Mouse (Mus musculus) heart, postnatal 14 days (tissue): ENCODE measurements around the gene Lsm4. TPM values are rescaled to one million over a fixed set of nuclear protein-coding genes. Genes with fewer than 3 reads are reported as not detected.

Source experiments
- DNase-seq, 2 experiments: peaks; one replicate each; pipeline ENCODE4 v3.0.0; 2021 to 2022
- intact Hi-C: fragments of 180-260 bp; cut with DNase I; formaldehyde crosslinking; loops from one replicate; pipeline ENCODE4 v1.15.1; 2025
- total RNA-seq, 2 experiments: library from RNA; stranded (reverse); gene quantifications; 2 replicates each; pipeline ENCODE4 v1.2.3; 2021

Lsm4 gene
- total RNA-seq, 2 experiments from 2014 or later, result 75.0 to 76.5 TPM

DNA sequence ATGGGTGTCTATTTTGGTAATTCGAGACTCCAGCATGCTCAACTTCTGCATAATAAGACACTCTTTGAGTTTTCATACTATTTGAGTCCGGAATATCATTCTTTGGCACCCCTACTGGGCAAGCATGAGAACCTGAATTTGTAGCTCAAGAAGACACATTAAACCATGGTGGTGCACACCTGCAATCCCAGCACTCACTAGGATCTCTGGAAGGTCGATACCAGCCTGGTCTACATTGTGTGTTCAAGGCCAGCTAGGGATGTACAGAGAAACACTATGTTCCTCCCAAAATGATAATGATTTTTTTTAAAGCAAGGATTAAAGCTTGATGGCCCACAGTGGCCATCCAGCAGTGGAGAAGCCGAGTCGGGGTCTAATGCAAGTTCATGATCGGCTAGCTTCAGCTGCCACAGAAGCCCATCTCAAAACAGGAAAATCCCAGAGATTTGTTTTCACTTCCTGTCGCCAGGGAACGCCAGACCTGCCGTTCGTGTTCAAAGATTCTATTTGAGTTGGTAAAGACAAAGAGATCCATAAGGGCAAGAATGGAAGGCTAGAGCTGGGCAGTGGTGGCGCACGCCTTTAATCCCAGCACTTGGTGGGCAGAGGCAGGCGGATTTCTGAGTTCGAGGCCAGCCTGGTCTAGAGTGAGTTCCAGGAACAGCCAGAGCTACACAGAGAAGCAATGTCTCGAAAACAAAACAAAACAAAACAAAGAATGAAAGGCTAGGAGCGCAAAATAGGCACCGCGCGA, 546 bp upstream of the Lsm4 start:
- no peak for DNase-seq
- intact Hi-C loops, result loop anchor here (1.0 kb wide), 1 partner anchor 28 kb away; no protein-coding TSS in a partner anchor

DNA sequence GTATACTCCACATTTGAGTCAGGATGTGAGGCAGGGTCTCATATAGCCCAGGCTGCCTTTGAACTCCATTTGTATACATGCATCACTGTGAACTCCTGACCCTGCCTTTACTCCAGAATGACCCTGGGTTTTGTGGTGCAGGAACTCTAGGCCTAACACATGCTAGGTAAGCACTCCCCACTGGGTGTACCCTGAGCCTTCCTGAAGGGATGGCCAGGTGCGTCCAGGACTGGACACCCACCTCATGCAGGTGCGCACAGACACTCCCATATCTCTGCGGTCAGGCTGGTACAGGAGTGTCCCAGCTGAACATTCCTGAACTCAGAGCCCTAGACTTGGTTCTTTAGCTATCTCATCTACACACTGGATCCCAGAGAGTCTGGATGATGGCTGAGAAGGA, 1.1 kb downstream of the Lsm4 start:
- DNase-seq, result no peak
- intact Hi-C loops, result loop anchor here (2.0 kb wide), 1 partner anchor 21 kb away; no protein-coding TSS in a partner anchor

DNA sequence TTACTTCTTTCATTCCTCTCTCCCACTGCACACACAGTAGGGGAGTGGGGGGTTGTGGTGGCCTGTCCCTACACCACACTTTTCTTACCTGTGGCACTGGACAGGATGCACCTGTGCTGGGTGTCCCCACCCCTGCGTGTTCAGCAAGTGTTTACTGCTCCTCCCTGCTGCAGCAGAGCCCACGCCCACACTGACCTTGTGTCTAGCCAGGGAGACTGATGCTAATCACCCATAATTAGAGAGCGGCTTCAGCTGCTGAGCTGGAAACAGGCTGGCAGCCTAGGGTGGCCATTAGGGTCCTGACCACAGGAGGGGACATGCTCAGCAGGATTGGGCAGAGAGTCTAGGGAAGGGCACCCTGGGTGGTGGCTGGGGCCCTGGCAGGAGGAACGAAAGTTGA, 1.7 kb downstream of the Lsm4 start:
- no peak for DNase-seq
- intact Hi-C loops, result loop anchor here (2.0 kb wide), 1 partner anchor 20 kb away; no protein-coding TSS in a partner anchor

DNA sequence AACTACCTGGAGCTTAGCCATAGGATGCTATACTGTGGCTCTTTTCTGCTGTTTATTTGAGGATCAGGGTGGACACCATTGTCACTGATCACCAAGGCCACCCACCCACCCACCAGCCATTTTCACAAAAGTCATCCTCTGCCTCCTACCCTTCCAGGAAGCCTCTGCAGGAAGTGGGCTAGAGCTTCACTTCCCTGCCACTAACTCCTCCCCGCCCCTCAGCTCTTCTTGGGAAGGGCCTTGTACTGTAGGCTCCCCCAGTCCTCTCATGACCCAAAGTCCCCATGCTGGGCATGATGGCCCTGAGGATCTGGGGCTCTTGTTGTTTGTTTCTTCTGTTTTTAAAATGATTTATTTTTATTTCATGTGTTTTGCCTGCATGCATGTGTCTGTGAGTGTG, 2.3 kb downstream of the Lsm4 start:
- DNase-seq, result no peak
- intact Hi-C loops, result loop anchor here (2.0 kb wide), 1 partner anchor 19 kb away; no protein-coding TSS in a partner anchor

DNA sequence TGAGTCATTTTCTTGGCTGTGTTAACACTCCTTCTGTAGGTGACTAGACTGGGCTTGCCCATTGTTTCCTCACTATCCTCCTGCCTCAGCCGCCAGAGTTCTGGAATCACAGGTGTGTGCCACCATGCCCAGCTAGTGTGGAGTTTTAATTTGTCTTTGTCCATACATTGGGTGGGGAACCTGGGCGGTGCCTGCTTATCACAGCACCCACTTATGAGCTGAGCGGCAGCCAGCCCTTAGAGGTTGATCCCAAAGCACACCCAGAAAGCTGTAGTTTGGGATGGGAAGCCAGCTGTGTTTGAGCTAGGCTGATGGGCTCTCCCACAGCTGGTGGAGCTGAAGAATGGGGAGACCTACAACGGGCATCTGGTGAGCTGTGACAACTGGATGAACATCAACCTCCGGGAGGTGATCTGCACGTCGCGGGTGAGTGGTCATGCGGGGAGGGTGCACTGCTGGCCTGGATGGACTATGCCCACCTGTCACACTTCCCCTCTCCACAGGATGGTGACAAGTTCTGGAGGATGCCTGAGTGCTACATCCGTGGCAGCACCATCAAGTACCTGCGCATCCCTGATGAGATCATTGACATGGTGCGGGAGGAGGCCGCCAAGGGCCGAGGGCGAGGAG, 4.5 kb downstream of the Lsm4 start:
- intact Hi-C loops, result no loop called here
- DNase-seq, result no peak

DNA sequence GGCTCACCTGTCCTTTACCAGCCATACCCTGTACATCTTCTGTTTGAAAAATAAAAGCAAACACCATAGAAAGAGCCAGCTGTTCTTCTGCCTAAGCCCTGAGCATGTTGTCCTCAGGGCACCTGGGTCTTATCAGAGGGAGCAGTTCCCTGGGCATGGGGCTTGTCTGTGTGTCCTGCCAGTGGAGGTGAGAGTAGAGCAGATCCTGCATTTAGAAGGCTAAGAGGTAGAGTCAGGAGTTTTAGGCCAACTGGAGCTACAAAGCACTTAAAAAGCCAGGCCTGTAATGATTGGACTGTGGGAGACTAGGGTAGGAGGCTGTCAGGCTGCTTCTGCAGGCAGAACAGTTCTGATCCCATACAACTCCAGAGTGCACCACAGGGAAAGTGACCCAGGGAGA, 5.6 kb downstream of the Lsm4 start:
- no peak for DNase-seq
- intact Hi-C loops, result no loop called here

DNA sequence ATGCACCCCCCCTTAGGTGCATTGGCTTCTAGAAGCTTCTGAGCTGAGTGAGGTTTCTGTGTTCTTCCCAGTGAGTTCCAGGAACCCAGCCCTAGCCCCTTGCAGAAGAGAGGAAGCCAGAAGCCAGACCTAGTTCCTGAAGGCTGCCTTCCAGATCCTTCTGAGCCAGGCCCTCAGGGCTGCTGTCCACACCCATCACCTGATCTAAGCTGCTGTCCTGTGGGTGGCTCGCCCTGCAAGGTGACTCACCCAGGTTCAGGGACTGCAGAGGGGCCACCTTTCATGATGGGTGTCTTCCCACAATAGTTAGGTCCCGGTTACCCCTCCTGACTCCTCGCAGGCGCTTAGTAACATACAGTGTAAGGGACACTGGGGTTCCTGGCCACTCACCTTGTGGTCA, 6.4 kb downstream of the Lsm4 start:
- intact Hi-C loops, result no loop called here

DNA sequence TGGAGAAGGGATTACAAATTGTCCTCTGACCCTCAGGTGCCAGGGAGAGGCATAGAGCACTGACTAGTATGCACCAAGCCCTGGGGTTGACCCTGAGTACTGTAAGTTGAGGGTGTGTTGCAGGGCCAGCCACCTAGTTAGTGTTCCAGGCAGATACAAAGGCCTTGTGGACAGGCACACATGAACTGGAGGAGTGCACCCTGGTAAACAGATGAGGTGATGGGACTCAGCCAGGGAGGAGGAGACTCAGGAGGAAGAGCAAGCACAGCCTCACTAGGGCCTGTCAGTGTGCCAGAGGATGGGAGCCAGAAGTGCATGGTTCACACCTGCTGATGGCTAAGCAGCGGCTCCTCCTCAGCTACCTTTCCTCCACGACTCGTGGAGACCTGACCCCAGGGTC, 7.0 kb downstream of the Lsm4 start:
- no peak for DNase-seq

More for the DNA sequence above, 6.4 kb downstream of the Lsm4 start:
- no peak for DNase-seq

DNA sequence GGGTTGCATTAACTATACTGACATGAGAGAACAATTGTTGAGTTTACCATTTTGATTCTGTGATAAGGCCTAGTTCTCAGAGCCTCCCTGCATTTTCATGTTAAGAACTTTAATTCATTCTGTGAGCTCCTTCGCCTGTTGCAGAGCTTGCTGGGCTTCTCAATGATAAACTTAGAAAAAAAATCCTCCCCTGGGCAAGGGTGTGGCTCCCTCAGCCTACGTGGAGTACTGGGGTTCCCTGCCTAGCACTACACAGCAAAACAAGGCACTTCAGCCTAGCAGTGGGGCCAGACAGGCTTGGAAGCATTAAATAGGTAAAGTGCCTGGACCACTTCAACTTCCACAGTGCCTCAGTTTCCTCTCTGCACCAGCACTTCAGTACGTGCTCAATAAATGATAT, 8.4 kb downstream of the Lsm4 start:
- intact Hi-C loops, result no loop called here
- no peak for DNase-seq

More for the DNA sequence above, 7.0 kb downstream of the Lsm4 start:
- intact Hi-C loops, result no loop called here

DNA sequence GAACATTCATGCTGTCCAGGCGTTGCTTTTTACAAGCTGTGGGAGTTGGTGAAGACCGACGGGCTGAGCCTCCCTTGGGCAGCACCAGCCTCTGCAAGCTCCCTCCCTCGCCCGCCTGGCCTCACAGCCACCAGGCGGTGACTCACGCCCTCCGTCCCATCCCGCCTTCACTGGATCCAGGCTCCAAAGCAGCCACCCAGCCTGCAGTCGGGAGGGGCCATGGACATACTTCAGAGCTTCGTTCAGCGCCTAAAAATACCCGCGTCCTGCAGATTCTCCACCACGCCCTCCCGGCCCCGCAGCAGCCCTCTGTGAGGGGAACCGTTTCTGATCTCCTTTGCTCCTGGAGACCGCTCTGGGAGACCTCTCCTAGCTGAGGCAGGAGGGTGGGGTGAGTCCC, 9.1 kb downstream of the Lsm4 start:
- intact Hi-C loops, result no loop called here
- peak; percentile 81 to 86 for DNase-seq

DNA sequence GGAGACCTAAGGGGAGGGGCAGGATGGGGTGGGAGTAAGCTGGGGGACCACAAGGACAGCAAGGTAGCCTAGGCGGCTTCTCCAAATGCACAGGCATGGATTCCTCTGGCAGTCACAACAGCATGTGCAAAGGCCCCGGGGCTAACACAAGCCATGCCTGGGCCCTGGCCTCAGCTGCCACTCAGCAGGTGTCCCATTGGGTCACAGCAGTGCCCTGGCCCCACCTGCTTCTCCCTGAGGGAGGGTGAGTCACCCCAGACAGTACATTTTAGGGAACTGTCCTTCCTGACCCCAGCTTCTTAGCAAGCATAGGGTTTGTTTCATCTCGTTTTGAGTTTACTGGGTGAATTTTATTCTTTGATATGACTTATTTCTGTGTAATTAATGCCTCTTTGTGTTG, 9.6 kb downstream of the Lsm4 start:
- no peak for DNase-seq
- intact Hi-C loops, result no loop called here

DNA sequence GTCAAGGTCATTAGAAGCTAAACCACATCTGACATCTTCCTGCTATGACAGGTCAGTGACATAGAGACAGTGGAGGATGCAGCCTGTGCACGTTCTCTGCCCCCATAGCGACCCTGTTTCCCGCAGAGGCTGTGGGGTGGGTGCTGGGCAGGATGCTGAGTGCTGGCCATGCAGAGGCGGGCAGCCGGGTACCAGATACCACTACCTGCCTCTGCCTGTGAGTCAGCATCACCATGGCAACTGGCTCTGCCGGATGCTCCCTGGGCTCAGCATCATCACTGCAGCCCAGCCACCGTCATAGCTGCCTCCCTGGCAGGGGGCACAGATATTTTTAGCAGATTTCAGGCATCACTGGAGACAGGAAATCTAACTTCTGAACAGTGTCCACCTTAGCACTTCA, 11.2 kb downstream of the Lsm4 start:
- intact Hi-C loops, result no loop called here

DNA sequence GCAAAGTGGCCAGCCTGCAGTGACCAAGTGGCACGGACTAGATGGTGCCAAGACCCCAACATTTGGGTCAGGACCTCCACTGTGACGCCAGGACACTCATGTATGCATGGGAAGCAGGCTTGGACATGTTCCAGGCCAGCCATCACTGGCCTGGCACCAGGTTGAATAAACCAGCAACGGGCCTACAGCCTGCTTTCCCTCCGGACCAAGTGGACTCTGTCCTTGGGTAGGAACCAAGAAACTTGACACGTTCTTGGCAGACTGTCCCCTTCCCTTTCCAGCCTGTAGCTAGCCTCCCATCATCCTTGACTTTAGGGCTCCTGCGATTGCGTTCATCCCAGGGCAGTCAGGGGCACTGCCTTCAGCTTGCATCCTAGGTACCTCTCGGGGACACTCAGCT, 14.5 kb downstream of the Lsm4 start:
- peak; percentile 73 to 88 for DNase-seq
- intact Hi-C loops, result no loop called here

More for the DNA sequence above, 11.2 kb downstream of the Lsm4 start:
- DNase-seq, result no peak

DNA sequence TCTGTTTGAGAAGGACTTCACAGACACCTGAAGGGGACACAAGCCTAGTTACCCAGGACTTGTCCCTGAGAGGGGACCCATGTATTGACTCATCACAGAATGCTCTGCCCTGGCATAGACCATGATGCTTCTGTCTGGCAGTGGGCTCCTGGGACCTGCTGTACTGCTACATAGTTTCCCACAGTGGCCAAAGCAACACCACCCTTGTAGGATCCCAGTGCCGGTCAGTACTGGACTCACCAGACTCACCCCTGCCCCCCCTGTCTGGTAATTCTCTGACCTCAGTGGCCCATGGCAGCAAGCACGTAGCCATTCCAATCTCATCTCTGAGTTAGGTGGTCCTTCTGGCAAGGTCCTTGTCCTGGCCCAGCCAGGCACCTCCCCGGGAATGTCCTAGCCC, 15.1 kb downstream of the Lsm4 start:
- no peak for DNase-seq
- intact Hi-C loops, result no loop called here

DNA sequence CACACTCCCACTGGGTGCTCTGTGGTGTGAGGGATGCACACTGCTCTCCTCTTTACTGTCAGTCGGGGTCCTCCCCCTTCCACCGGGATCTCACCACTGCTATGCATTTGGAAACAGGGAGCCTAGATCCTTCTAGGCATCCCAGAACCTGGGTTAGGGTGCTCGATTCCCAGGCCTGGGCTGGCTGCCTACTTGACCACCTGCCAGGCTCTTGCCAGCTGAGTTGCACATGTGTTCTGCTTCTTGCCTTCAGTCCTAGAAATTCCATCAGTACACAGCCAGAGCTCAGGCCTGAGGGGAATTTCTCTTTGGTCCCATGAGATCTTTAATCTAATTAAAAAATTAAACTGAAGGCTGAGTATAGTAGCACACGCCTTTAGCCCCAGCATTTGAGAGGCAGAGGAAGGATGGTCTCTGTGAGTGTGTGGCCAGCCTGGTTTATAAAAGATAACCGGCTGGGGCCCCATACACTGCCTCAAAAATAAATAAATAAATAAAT, 16.9 kb downstream of the Lsm4 start:
- intact Hi-C loops, result no loop called here
- DNase-seq, result no peak

DNA sequence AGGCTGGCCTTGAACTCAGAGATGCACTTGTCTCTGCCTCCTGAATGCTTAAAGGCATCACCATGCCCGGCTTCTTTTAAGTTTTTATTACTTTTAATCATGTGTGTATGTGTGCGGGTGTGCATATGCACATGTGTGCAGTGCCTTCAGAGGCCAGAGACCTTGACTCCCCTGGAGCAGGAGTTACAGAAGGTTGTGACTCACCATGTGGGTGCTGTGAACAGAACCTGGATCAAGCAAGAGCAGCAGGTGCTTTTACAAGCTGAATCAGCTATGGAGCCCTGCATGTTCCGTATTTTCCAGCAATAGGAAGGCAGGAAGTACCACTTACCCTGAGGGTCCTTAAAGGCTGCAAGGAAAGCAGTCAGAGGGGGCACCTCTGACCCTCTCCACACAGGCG, 18.2 kb downstream of the Lsm4 start:
- DNase-seq, result no peak
- intact Hi-C loops, result no loop called here

DNA sequence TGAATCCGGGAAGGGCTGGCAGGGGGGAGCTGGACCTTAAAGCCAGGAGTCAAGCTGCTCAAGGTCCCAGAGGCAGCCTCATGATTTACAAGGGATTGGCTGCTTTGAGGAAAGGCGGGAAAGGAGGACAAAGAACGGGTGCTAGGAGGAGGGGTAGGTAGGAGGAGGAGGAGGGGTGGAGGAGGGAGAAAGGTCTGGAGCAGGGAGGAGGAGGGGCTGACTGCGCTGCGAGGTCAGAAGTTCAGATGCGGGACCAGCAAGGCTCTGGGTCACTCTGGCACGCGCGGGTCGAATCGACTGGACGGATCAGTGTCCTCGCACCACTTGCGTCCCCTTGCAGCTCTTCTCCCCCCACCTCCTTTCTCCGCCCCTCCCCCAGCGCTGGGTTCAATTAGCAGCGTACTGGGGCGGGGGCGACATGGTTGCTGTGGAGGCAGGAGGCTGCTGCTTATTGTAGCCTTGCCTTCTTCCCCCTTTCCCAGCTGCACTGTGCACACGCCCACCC, 18.7 kb downstream of the Lsm4 start:
- DNase-seq, result no peak
- intact Hi-C loops, result no loop called here

DNA sequence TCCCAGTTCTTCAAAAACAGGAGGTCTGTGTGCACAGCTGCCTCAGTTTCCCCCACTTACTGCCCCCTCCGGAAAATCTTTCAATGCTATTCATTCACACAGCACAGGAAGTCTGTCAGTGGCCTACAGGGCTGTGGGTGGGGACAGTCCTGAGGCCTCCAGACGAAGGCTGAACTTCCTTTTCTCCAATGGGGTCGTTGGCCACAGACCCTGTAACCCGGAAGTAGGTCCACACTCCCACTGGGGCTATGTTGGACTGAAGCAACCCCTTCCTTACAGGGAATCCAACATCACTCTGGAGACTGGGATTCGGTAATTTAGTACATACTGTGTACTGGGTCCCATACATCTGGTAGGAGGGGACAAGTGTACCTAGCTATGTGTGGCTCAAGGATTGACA, 20.6 kb downstream of the Lsm4 start:
- intact Hi-C loops, result loop anchor here (2.0 kb wide), 1 partner anchor 19 kb away; no protein-coding TSS in a partner anchor
- no peak for DNase-seq

DNA sequence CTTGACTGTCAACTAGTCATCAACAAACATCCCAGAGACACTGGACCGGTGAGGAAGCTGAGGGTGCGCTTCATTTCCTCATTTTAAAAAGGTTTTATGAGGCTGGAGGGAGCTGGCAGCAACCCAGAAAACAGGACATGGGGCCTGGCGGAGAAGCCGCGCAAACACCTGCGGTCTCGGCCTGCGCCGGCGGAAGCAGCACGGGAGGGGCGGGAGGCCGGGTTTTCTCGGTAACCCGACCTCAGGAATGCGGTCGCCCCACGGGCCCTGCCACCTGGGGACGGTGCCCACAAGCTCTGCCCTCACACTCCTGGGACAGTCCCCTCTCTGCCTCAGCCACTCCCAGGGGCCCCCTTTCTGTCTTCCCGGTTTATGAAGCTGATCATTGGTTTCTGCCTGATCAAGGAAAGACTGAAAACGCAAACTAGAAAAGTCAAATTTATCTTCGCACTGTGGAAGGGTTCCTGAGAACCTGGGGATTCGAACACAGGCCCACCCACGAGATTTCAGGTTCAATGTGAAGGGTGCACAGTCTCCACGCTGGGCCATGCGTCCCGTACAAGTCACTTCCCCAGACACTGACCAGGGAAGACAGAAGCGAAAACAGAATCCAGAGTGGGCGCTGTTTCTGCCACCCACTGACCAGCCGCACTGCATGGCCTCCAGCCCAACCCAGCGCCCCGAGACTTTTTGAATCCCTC, 22.4 kb downstream of the Lsm4 start:
- intact Hi-C loops, result loop anchor here (2.0 kb wide), 1 partner anchor 21 kb away; no protein-coding TSS in a partner anchor

DNA sequence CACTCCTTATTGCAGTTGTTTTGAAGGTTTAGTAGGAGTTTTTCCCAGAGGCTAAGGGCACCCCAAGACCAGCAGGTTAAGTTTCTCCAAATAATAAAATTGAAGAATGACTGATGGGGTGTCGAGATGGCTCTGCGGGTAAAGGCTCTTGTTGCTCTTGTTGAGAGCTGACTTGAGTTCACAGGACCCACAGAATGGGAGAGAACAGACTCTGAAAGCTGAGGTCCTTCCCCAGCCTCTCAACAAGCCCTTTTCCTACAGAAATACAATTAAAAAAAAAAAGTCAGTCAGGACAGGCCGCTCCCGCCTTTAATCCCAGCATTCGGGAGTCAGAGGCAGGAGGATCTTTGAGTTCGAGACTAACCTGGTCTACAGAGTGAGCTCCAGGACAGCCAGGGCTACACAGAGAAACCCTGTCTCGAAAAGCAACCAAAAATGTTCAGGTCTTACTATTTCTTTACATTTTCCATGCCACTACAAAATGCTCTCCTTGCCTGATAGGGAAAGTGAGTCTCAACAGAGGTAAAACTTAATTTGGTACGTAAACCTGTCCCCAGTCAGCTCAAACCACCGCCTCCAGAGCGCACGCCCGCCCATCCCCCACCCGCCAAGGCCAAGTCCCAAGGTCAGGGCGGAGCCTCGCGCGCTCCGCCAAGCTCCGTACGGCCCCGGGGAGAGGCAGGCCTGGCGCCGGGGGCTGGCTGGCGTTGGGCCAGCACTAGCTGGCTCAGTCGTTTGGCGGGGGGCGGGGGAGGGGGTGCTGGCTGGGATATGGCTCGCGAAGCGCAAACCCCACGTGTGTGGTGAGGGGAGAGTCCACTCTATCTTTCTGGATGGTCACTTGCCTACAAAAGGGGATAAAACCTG, 23.2 kb downstream of the Lsm4 start:
- intact Hi-C loops, result no loop called here
- peak; percentile 84 for DNase-seq

More for the DNA sequence above, 22.4 kb downstream of the Lsm4 start:
- peak; percentile 56 to 63 for DNase-seq
